Mouse (Mus musculus) kidney, embryonic 15.5 days (tissue): Measurements from ENCODE around the gene Tnfrsf12a. TPM values are rescaled to one million over a fixed set of nuclear protein-coding genes. Genes with fewer than 3 reads are reported as not detected.

ENCODE experiments used
- ATAC-seq: fragments of 200-750 bp; cut with Nextera tagmentation; replicated peaks from 2 replicates; pipeline ENCODE4 v1.8.0; 2017; ENCODE audit warnings: moderate TSS enrichment; ENCODE audit not compliant: low FRiP score
- H3K27ac ChIP-seq: fragments of 300-500 bp; sonication (generic); 2 replicates; pipeline ENCODE4 v1.5.1; 2015; ENCODE audit warnings: mild to moderate bottlenecking, inconsistent platforms
- H3K27me3 ChIP-seq: fragments of 300-500 bp; sonication (generic); 2 replicates; pipeline ENCODE4 v1.6.1; 2015; ENCODE audit warnings: inconsistent platforms
- H3K36me3 ChIP-seq: fragments of 300-500 bp; sonication (generic); 2 replicates; pipeline ENCODE4 v1.6.1; 2015; ENCODE audit warnings: inconsistent platforms
- H3K4me1 ChIP-seq: fragments of 300-500 bp; sonication (generic); 2 replicates; pipeline ENCODE4 v1.6.1; 2015; ENCODE audit warnings: inconsistent platforms
- H3K4me2 ChIP-seq: fragments of 300-500 bp; sonication (generic); 2 replicates; pipeline ENCODE4 v1.6.1; 2015; ENCODE audit warnings: moderate library complexity, mild to moderate bottlenecking, inconsistent platforms
- H3K4me3 ChIP-seq: fragments of 300-500 bp; sonication (generic); replicated peaks from 2 replicates; pipeline ENCODE4 v1.5.1; 2015; ENCODE audit warnings: mild to moderate bottlenecking, inconsistent platforms
- H3K9ac ChIP-seq: fragments of 300-500 bp; sonication (generic); 2 replicates; pipeline ENCODE4 v1.6.1; 2015; ENCODE audit warnings: mild to moderate bottlenecking, inconsistent platforms
- H3K9me3 ChIP-seq: fragments of 300-500 bp; sonication (generic); replicated peaks from 2 replicates; pipeline ENCODE4 v1.6.1; 2016; ENCODE audit warnings: inconsistent platforms
- WGBS: fragments of 180-500 bp; shearing (Covaris S2); methylation state at CpG from one replicate; pipeline ENCODE4 v1.1.7; 2015; ENCODE audit warnings: mixed read lengths; 5-methylcytosine and 5-hydroxymethylcytosine counted together
- polyA plus RNA-seq: library from polyadenylated mRNA; unstranded; fragments of >200 nt; fragmentation: Nextera tagmentation; extraction: Ambion mirVana; gene quantifications from 2 replicates; pipeline ENCODE4 v1.2.1, GENCODE M21; 2015

Gene Tnfrsf12a
- polyA plus RNA-seq, 1 experiment from 2014 or later = 29.5 TPM

- H3K4me1 ChIP-seq = peaks cover 4% of the 10 kb centered on the region
- H3K27ac ChIP-seq = no peak overlapping the region
- peak overlapping the region; percentile 25 for H3K4me3 ChIP-seq
- peak overlapping the region; percentile 57 for H3K4me2 ChIP-seq
- 14% methylated on average over 22 of the region's 22 CpGs for WGBS
- peak; percentile 92 for ATAC-seq
- no peak overlapping the region; the same call in 1 of the 2 replicates for H3K9ac ChIP-seq
- no peaks in the 10 kb centered on the region for H3K9me3 ChIP-seq
- 0 out of 2 replicates have a peak, but pooled peaks cover 2% of the 10 kb centered on the region for H3K27me3 ChIP-seq
- no peaks in the 10 kb centered on the region for H3K36me3 ChIP-seq
These were observed 46.9 kb downstream of the Tnfrsf12a start for GRCm38 (mm10) chr17:23630195-23631020.

- Histone ChIP-seq H3K4me3 (no peak overlapping the region), H3K9ac (no peak overlapping the region), H3K36me3 (no peaks in the 10 kb centered on the region), H3K9me3 (no peaks in the 10 kb centered on the region), H3K4me1 (peaks cover 4% of the 10 kb centered on the region), H3K27me3 (no peaks in the 10 kb centered on the region), H3K4me2 (no peak overlapping the region), H3K27ac (no peak overlapping the region)
- WGBS = 41% methylated on average over 7 of the region's 7 CpGs
- no peak for ATAC-seq
These were observed 49.5 kb downstream of the Tnfrsf12a start for GRCm38 (mm10) chr17:23627813-23628212.

Other genes with a start within 250 kb of the Tnfrsf12a start
- not detected in 2 replicates for gene Vmn2r117, start 197.8 kb downstream of the Tnfrsf12a start, polyA plus RNA-seq
- 20.9 and 22.8 TPM in 2 replicates for gene Zfp213, start 113.2 kb downstream of the Tnfrsf12a start, polyA plus RNA-seq
- gene Zfp13, start 78.0 kb downstream of the Tnfrsf12a start, polyA plus RNA-seq = 16.3 and 16.5 TPM in 2 replicates
- gene Zscan10, start 76.6 kb downstream of the Tnfrsf12a start, polyA plus RNA-seq = not detected in 2 replicates
- 1.1 and 1.3 TPM in 2 replicates for gene Mmp25, start 32.2 kb downstream of the Tnfrsf12a start, polyA plus RNA-seq
- gene Bicdl2, start 17.0 kb downstream of the Tnfrsf12a start, polyA plus RNA-seq = 1.3 and 1.5 TPM in 2 replicates
- gene Hcfc1r1, start 3.9 kb downstream of the Tnfrsf12a start, polyA plus RNA-seq = 63.2 and 69.5 TPM in 2 replicates
- gene Thoc6, start 3.6 kb downstream of the Tnfrsf12a start, polyA plus RNA-seq = 52.4 and 53.4 TPM in 2 replicates
- gene Cldn6, start 1.8 kb upstream of the Tnfrsf12a start, polyA plus RNA-seq = 189 and 191 TPM in 2 replicates
- gene Cldn9, start 6.6 kb upstream of the Tnfrsf12a start, polyA plus RNA-seq = 51.2 and 53.1 TPM in 2 replicates
- gene 1520401A03Rik, start 45.3 kb upstream of the Tnfrsf12a start, polyA plus RNA-seq = 0.14 and 0.88 TPM in 2 replicates
- gene Pkmyt1, start 48.9 kb upstream of the Tnfrsf12a start, polyA plus RNA-seq = 48.4 and 56.3 TPM in 2 replicates
- gene Paqr4, start 63.4 kb upstream of the Tnfrsf12a start, polyA plus RNA-seq = 19.8 and 23.8 TPM in 2 replicates
- gene Kremen2, start 68.4 kb upstream of the Tnfrsf12a start, polyA plus RNA-seq = 1.9 and 2.2 TPM in 2 replicates
- 89.5 and 91.0 TPM in 2 replicates for gene Flywch1, start 94.1 kb upstream of the Tnfrsf12a start, polyA plus RNA-seq
- 35.0 and 37.4 TPM in 2 replicates for gene Flywch2, start 108.6 kb upstream of the Tnfrsf12a start, polyA plus RNA-seq
- 496 and 536 TPM in 2 replicates for gene Srrm2, start 113.1 kb upstream of the Tnfrsf12a start, polyA plus RNA-seq
- 999 and 1,052 TPM in 2 replicates for gene Elob, start 151.7 kb upstream of the Tnfrsf12a start, polyA plus RNA-seq
- 0.18 TPM in 1 of 2 replicates, not detected in the other for gene Prss33, start 158.6 kb upstream of the Tnfrsf12a start, polyA plus RNA-seq
- gene Prss32, start 166.4 kb upstream of the Tnfrsf12a start, polyA plus RNA-seq = 1.8 TPM in 1 of 2 replicates, not detected in the other
- gene Prss41, start 166.7 kb upstream of the Tnfrsf12a start, polyA plus RNA-seq = 3.2 and 3.3 TPM in 2 replicates
- not detected in 2 replicates for gene Prss21, start 190.6 kb upstream of the Tnfrsf12a start, polyA plus RNA-seq
- not detected in 2 replicates for gene Dcpp1, start 203.4 kb upstream of the Tnfrsf12a start, polyA plus RNA-seq
- not detected in 2 replicates for gene Dcpp2, start 203.4 kb upstream of the Tnfrsf12a start, polyA plus RNA-seq
- gene Dcpp3, start 240.0 kb upstream of the Tnfrsf12a start, polyA plus RNA-seq = not detected in 2 replicates